In genomic region chr4:135507547-135508350, GRCm38 (mm10) we compare ENCODE assay signal across 8 mouse cellular contexts. TPM values are rescaled to one million over a fixed set of nuclear protein-coding genes. Genes with fewer than 3 reads are reported as not detected.
DNase-seq lines count a peak whose midpoint lies in the region; ATAC-seq and TF ChIP-seq lines count a peak whose summit lies in the region.

No protein-coding gene starts in this region.

- H3K9me3 ChIP-seq in embryonic facial prominence, embryonic 11.5 days (replicated peaks; ENCODE audit: control insufficient read depth, low read length), result no peaks in the 10 kb centered on the region

- no peak for TF ChIP-seq POLR2A in testis, adult 2 months (IDR thresholded peaks at IDR 0.05; ENCODE audit: control insufficient read depth, low read depth, low read length)

- H3K4me2 ChIP-seq in embryonic facial prominence, embryonic 11.5 days (ENCODE audit: low read depth, low read length), result peak overlapping the region; percentile 24

- no peak for DNase-seq in testis, postnatal 10 days (ENCODE audit: low spot score)
- peak; percentile 79 for DNase-seq in embryonic facial prominence, embryonic 11.5 days (ENCODE audit: low spot score)
- peak; percentile 36 to 48 for DNase-seq in heart, postnatal 10 days
- DNase-seq in layer of hippocampus, postnatal 36 days, result peak; percentile 58 to 60
- peak; percentile 15 for DNase-seq in lung, postnatal 25 days (ENCODE audit: low spot score)
- DNase-seq in right cerebral cortex, postnatal 25 days, result peak; percentile 63
- no peak for DNase-seq in urinary bladder, adult 2 months (ENCODE audit: low spot score)

- H3K36me3 ChIP-seq in testis, adult 2 months (ENCODE audit: control insufficient read depth, insufficient read depth, low read length), result no peaks in the 10 kb centered on the region
- H3K36me3 ChIP-seq in embryonic facial prominence, embryonic 11.5 days (replicated peaks; ENCODE audit: control insufficient read depth, insufficient read depth, low read depth, low read length), result no peaks in the 10 kb centered on the region

- no peak for ATAC-seq in embryonic facial prominence, embryonic 11.5 days (replicated peaks; ENCODE audit: insufficient number of reproducible peaks, low FRiP score, low TSS enrichment, low read depth)

- intact Hi-C loops in heart, postnatal 10 days (cut with DNase I), result loop anchor here (1.0 kb wide), 1 partner anchor 160 kb away; no protein-coding TSS in a partner anchor

- H3K27ac ChIP-seq in testis, adult 2 months (ENCODE audit: control insufficient read depth, insufficient read depth, low read depth, low read length), result no peak overlapping the region
- H3K27ac ChIP-seq in embryonic facial prominence, embryonic 11.5 days (replicated peaks; ENCODE audit: low read depth, low read length), result no peak overlapping the region

- no peaks in the 10 kb centered on the region for H3K27me3 ChIP-seq in testis, adult 2 months (ENCODE audit: control insufficient read depth, insufficient read depth, low read length)
- no peaks in the 10 kb centered on the region for H3K27me3 ChIP-seq in embryonic facial prominence, embryonic 11.5 days (ENCODE audit: control insufficient read depth, insufficient read depth, low read length)

- peak overlapping the region; percentile 53 for H3K4me3 ChIP-seq in testis, adult 2 months (ENCODE audit: control insufficient read depth, low read depth, low read length)
- no peak overlapping the region for H3K4me3 ChIP-seq in embryonic facial prominence, embryonic 11.5 days (ENCODE audit: low read depth, low read length)

- H3K4me1 ChIP-seq in testis, adult 2 months (ENCODE audit: control insufficient read depth, insufficient read depth, low read length), result peaks cover 10% of the 10 kb centered on the region
- no peaks in the 10 kb centered on the region for H3K4me1 ChIP-seq in embryonic facial prominence, embryonic 11.5 days (ENCODE audit: control insufficient read depth, insufficient read depth, low read length)

- TF ChIP-seq CTCF in testis, adult 2 months (IDR thresholded peaks at IDR 0.05; ENCODE audit: control insufficient read depth, insufficient read depth, insufficient replicate concordance, low read depth, low read length), result no peak

- 13% methylated on average over 22 of the region's 22 CpGs for WGBS in embryonic facial prominence, embryonic 11.5 days

- H3K9ac ChIP-seq in embryonic facial prominence, embryonic 11.5 days (replicated peaks; ENCODE audit: low read length), result no peak overlapping the region

RNA-seq across cellular contexts. Expression of gene Nipal3, which starts 12.9 kb away (rescaled TPM):
- 4.2 and 4.6 TPM in 2 replicates for polyA plus RNA-seq in testis, adult 2 months (2012; rRNA removed)
- 2.6 and 3.0 TPM in 2 replicates for polyA plus RNA-seq in embryonic facial prominence, embryonic 11.5 days (2014; fragmentation: Nextera tagmentation; extraction: Ambion mirVana)
- 10 to 100 TPM; 25.3 to 28.0 TPM for total RNA-seq in heart, postnatal 10 days (2021)
- 10 to 100 TPM; 78.2 to 85.6 TPM for total RNA-seq in layer of hippocampus, postnatal 36 days (2021)
- polyA plus RNA-seq in urinary bladder, adult 2 months (2012; rRNA removed), result 26.9 and 40.9 TPM in 2 replicates

RNA-seq across cellular contexts. Expression of gene Stpg1, which starts 13.2 kb away (rescaled TPM):
- 119 and 126 TPM in 2 replicates for polyA plus RNA-seq in testis, adult 2 months (2012; rRNA removed)
- polyA plus RNA-seq in embryonic facial prominence, embryonic 11.5 days (2014; fragmentation: Nextera tagmentation; extraction: Ambion mirVana), result 0.08 and 0.32 TPM in 2 replicates
- not detected for total RNA-seq in heart, postnatal 10 days (2021)
- 1 to 10 TPM; 1.1 to 1.8 TPM for total RNA-seq in layer of hippocampus, postnatal 36 days (2021)
- 1.3 and 1.4 TPM in 2 replicates for polyA plus RNA-seq in urinary bladder, adult 2 months (2012; rRNA removed)

Comparison
In these comparisons a context has a peak if more than half of its experiments do, and no peak if none do; other contexts are left out.
1. DNase-seq: peak in embryonic facial prominence, embryonic 11.5 days (single experiment), heart, postnatal 10 days (2 of 2), layer of hippocampus, postnatal 36 days (2 of 2), lung, postnatal 25 days (single experiment) and right cerebral cortex, postnatal 25 days (single experiment); none in testis, postnatal 10 days (single experiment) and urinary bladder, adult 2 months (single experiment).
2. RNA of gene Stpg1, which starts 13.2 kb away (polyA plus RNA-seq): 119 to 126 TPM in testis, adult 2 months; 1.3 to 1.4 TPM in urinary bladder, adult 2 months and 0.08 to 0.32 TPM in embryonic facial prominence, embryonic 11.5 days; every median in the first group is over 10 times any median in the second.